Mouse (Mus musculus) forebrain, embryonic 11.5 days (tissue): Measurements from ENCODE around the gene Wwc1. TPM values are rescaled to one million over a fixed set of nuclear protein-coding genes. Genes with fewer than 3 reads are reported as not detected.
A peak's percentile ranks its signal among the peaks of the same experiment; 100 is the strongest.

ENCODE experiments used
- ATAC-seq: fragments of 200-750 bp; cut with Nextera tagmentation; replicated peaks from 2 replicates; pipeline ENCODE4 v1.8.0; 2017; ENCODE audit warnings: moderate TSS enrichment; ENCODE audit not compliant: low FRiP score
- DNase-seq: peaks from one replicate; pipeline ENCODE4 v3.0.0-alpha.2; 2017; ENCODE audit warnings: low spot score
- H3K27ac ChIP-seq: fragments of 300-500 bp; sonication (generic); 2 replicates; pipeline ENCODE4 v1.5.1; 2014; ENCODE audit warnings: low read depth, low read length
- H3K27me3 ChIP-seq: fragments of 300-500 bp; sonication (generic); 2 replicates; pipeline ENCODE4 v1.6.1; 2014; ENCODE audit warnings: mild to moderate bottlenecking, low read length, mixed read lengths; ENCODE audit not compliant: control insufficient read depth, insufficient read depth
- H3K36me3 ChIP-seq: fragments of 300-500 bp; sonication (generic); 2 replicates; pipeline ENCODE4 v1.6.1; 2014; ENCODE audit warnings: mild to moderate bottlenecking, low read length, moderate library complexity, mixed read lengths; ENCODE audit not compliant: control insufficient read depth, insufficient read depth
- H3K4me1 ChIP-seq: fragments of 300-500 bp; sonication (generic); replicated peaks from 2 replicates; pipeline ENCODE4 v1.6.1; 2014; ENCODE audit warnings: low read length, mixed read lengths; ENCODE audit not compliant: control insufficient read depth, insufficient read depth
- H3K4me2 ChIP-seq: fragments of 300-500 bp; sonication (generic); 2 replicates; pipeline ENCODE4 v1.6.1; 2014; ENCODE audit warnings: low read depth, mild to moderate bottlenecking, low read length, moderate library complexity, mixed read lengths; ENCODE audit not compliant: severe bottlenecking
- H3K4me3 ChIP-seq: fragments of 300-500 bp; sonication (generic); 2 replicates; pipeline ENCODE4 v1.5.1; 2014; ENCODE audit warnings: low read depth, low read length
- H3K9ac ChIP-seq: fragments of 300-500 bp; sonication (generic); 2 replicates; pipeline ENCODE4 v1.6.1; 2014; ENCODE audit warnings: low read length
- H3K9me3 ChIP-seq: fragments of 300-500 bp; sonication (generic); 2 replicates; pipeline ENCODE4 v1.6.1; 2016; ENCODE audit warnings: low read length, mixed read lengths; ENCODE audit not compliant: control insufficient read depth
- whole genome bisulfite sequencing: fragments of 180-500 bp; shearing (Covaris S2); extraction: QIAGEN DNeasy Blood & Tissue Kit; methylation state at CpG from one replicate; pipeline ENCODE4 v1.1.7; 2014; 5-methylcytosine and 5-hydroxymethylcytosine counted together
- polyA plus RNA-seq: library from polyadenylated mRNA; unstranded; fragments of >200 nt; fragmentation: Nextera tagmentation; extraction: Ambion mirVana; gene quantifications from 2 replicates; pipeline ENCODE4 v1.2.1, GENCODE M21; 2014

Wwc1 gene
- polyA plus RNA-seq = 10.6 and 15.9 TPM in 2 replicates

DNA sequence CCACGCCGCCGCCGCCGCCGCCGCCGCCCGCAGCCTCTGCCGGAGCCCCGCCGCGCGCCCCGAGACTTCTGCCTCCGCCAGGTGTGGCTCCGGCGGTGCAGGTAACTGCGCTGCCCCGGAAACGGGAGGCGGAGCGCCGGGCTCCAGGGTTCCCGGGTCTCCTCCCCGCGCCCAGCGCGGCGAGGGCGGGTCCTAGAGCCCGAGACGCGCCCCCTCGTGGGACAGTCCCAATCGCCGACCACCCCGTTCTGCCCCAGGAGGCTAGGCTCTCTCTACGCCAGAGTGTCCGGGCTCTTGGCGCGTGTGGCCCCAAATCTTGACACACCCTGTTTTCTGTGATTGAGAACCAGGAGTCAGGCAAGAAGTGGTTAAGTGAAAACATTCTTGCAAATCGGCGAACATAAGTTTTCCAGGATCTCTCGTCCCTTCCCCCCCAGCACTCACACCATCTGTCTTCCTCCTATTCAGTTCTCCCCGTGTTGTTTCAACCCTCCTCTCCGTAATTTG lies at the start of gene Wwc1:
Wwc1 (minus strand) TSS at position 117 of the 507 bp plus-strand sequence.
- peaks cover 18% of the 10 kb centered on the region; the same call in 1 of the 2 replicates for H3K4me1 ChIP-seq
- ATAC-seq = peak; percentile 85
- H3K27me3 ChIP-seq = peaks cover 4% of the 10 kb centered on the region

DNA sequence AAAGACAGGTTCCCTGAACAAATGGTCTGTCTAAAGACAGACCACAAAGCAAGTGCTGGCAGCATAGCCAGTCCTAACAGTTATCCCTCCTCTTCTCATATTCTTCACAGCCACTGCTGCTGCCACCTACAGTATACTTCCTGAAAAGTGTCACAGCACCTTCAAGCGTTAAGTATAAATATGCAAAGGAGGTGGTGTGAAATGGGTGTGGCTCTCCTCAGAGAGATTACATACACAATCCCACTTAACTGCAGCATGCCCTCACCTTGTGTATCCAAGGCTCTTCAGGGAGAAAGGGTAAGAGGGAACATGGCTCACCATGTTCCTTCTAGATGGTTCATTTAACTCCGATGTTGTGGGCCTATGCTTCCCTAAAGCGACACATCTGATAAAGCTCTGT lies 39.7 kb upstream of the Wwc1 start:
- Histone ChIP-seq H3K27me3 (no peaks in the 10 kb centered on the region), H3K27ac (no peak overlapping the region), H3K4me3 (no peak overlapping the region), H3K4me1 (no peaks in the 10 kb centered on the region), H3K36me3 (no peaks in the 10 kb centered on the region; the same call in 1 of the 2 replicates), H3K9me3 (no peaks in the 10 kb centered on the region), H3K9ac (no peak overlapping the region), H3K4me2 (no peak overlapping the region)
- 74% methylated on average over 3 of the region's 3 CpGs for WGBS
- ATAC-seq (no peak), DNase-seq (no peak)

More for the DNA sequence above, at the start of gene Wwc1:
- Histone ChIP-seq H3K9ac (peak within 1 kb of the TSS; percentile 81), H3K27ac (no peak within 1 kb of the TSS), H3K4me2 (peak within 1 kb of the TSS; percentile 92), H3K4me3 (peak within 1 kb of the TSS; percentile 83), H3K9me3 (no peaks in the 10 kb centered on the region), H3K36me3 (no peaks in the 10 kb centered on the region)
- peak; percentile 88 for DNase-seq
- WGBS = under 1% methylated on average over 36 of the region's 47 CpGs

DNA sequence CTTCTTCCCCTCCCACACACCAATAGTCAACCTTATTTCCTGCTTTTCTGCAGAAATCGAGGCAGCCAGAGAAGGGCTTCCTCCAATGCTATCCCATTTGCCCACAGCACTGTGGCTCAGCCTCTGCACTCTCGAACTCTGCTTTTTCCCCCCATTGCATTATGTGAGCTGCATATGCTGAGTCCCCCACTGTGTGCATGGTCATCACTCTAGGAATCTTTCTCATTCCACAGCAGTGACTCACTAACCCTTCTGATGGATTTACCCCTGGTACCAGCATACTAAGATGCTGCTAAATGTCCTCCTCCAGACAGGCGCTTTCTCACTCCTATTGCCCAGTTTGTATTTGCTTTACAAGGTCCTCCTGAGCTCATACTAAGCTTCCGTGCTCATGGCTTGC lies 32.9 kb upstream of the Wwc1 start:
- no peaks in the 10 kb centered on the region for H3K4me1 ChIP-seq
- H3K9ac ChIP-seq = no peak overlapping the region
- no peak overlapping the region for H3K4me2 ChIP-seq
- ATAC-seq (no peak), DNase-seq (no peak)
- H3K9me3 ChIP-seq = no peaks in the 10 kb centered on the region
- H3K27ac ChIP-seq = no peak overlapping the region
- 82% methylated on average over 4 of the region's 4 CpGs for WGBS
- H3K27me3 ChIP-seq = no peaks in the 10 kb centered on the region
- no peak overlapping the region for H3K4me3 ChIP-seq
- H3K36me3 ChIP-seq = no peaks in the 10 kb centered on the region

DNA sequence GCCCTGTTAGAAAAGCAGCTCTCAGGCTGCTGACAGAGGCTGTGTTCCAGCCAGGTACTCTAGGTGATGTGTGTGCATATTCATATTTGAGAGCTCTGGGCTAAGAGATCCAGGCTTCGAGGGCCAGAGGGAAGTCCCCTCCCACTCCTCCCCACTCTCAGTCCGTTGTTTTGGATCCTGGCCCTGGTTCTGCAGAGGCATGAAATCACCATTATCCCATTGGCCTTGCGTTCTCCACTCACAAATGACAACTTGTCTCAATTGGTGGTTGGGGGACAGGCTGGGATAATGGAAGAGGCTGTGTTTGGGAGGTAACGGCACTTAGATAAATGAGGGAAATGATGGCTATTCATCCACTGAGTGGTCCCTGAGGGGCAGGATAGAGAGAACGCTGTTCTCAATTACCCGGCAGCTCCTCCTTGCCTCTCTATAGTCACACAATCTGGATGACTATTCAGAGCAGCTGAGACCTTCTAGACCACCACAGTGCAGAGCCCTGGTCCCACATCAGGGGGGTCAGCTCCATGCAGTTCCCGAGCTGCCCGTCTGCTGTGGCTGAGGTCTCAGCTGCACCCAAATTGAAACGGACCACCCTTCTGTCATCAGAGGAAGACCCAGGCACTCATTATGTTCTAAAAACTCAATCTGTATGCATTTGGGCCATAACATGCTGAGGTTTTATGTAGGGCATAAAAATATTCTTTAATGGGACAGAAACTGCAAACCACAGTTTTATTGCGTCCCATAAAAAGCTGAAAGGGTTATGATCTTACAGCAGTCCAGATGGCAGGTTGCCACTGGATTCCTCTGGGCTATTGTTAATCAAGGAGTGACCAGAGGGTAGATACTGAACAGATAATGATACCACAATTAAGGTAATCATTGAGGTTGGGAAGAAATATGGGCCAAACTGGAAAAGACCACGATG lies 29.2 kb upstream of the Wwc1 start:
- no peak overlapping the region for H3K4me3 ChIP-seq
- H3K4me1 ChIP-seq = no peaks in the 10 kb centered on the region
- no peaks in the 10 kb centered on the region for H3K27me3 ChIP-seq
- H3K4me2 ChIP-seq = no peak overlapping the region
- DNase-seq (no peak), ATAC-seq (no peak)
- no peak overlapping the region for H3K9ac ChIP-seq
- H3K9me3 ChIP-seq = no peaks in the 10 kb centered on the region
- no peak overlapping the region for H3K27ac ChIP-seq
- H3K36me3 ChIP-seq = no peaks in the 10 kb centered on the region
- 72% methylated on average over 11 of the region's 11 CpGs for WGBS

DNA sequence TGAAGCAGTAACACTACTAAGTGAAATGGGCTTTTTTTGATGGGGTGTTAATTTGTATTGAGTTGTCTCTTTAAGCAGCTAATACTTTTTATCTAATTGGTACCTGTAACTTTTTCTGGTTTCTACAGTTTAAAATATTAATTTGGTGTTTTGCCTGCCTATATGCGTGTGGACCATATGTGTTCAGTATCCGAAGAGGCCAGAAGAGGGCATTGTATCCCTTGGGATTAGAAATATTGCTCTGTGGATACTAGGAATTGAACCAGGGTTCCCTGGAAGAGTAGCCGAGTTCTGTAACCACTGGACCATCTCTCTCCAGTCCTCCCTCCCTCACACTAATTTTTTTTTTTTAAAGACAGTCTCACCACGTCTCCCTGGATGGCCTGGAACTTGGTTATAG lies 22.6 kb upstream of the Wwc1 start:
- Histone ChIP-seq H3K9me3 (no peaks in the 10 kb centered on the region), H3K27ac (no peak overlapping the region), H3K9ac (no peak overlapping the region), H3K4me3 (no peak overlapping the region), H3K4me2 (no peak overlapping the region), H3K4me1 (peaks cover 13% of the 10 kb centered on the region), H3K27me3 (no peaks in the 10 kb centered on the region; the same call in 1 of the 2 replicates), H3K36me3 (no peaks in the 10 kb centered on the region)
- WGBS = 47% methylated on average over 4 of the region's 4 CpGs
- DNase-seq (no peak), ATAC-seq (no peak)

DNA sequence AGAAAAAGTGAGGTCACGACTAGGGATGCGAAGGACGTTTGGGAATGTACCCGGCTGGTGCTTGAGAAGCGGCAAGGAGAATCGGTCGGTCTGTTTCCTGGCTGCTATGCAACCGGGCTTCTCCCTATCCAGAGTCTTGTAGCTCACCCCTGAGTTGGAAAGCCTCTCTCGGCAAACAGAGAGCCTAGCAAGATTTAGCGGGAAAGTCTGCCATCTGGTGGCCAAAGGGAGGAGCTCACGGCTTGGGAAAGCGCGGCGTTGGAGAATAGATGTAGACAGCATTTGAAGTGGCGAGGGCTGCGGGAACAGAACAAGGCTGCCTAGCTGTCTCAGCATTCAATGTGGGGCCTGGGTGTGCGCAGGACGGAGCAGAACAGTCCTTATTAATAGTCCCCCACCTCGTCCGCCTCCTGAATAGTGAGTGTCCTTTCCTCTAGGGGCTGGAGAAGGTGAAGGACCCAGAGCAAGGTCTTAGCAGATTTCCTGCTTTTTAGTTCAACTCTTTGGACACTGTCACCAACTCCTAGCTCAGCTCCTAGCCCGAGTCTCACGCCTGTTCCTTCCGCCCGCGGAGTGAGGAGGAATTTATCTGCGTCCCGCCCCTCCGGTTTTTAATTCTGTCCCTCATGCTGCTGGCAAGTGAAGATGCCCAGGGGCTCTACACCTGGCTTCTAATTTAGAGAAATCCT lies 21.1 kb upstream of the Wwc1 start:
- 6% methylated on average over 28 of the region's 28 CpGs for WGBS
- Histone ChIP-seq H3K36me3 (no peaks in the 10 kb centered on the region), H3K4me3 (no peak overlapping the region), H3K4me1 (peaks cover 13% of the 10 kb centered on the region), H3K9me3 (no peaks in the 10 kb centered on the region), H3K27me3 (no peaks in the 10 kb centered on the region; the same call in 1 of the 2 replicates), H3K4me2 (peak overlapping the region; percentile 32; the same call in 1 of the 2 replicates), H3K9ac (peak overlapping the region; percentile 6; the same call in 1 of the 2 replicates), H3K27ac (no peak overlapping the region)
- ATAC-seq = peak; percentile 87
- peak; percentile 94 for DNase-seq

DNA sequence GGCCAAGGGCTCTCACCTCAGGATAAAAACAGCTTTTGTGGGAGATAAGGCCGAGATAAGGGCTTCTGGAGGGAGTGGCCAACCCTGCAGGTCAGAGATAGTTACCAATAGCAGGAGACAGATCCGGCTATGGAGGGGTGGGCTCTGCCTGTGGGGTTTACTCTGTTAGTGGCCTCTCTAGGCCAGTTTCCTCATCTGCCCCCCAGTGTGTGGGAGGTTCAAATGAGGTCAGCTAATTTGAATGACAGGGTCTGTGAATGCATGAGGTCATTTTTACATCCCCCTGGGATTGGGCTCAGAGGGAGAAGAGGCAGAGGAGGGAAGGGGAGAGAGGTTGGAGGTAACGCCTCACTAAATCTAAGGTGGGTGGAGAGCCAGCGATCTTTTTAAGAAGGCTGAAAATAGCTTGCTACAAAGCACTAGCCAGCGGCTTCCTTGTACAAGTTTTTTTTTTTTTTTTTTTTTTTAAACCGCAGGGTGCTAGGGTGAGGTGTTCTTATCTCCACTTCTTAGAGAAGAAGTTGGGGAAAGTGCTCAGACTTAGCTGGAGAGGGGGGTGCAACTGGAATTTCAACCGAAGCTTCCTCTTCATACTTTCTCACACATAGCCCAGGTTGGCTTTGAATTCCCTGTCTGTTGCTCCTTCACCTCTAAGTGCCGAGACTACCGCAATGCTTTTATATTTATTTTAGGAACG lies 20.4 kb upstream of the Wwc1 start:
- H3K4me1 ChIP-seq = peaks cover 13% of the 10 kb centered on the region
- no peaks in the 10 kb centered on the region for H3K36me3 ChIP-seq
- WGBS = 2% methylated on average over 10 of the region's 10 CpGs
- H3K4me2 ChIP-seq = peak overlapping the region; percentile 32; the same call in 1 of the 2 replicates
- H3K9me3 ChIP-seq = no peaks in the 10 kb centered on the region
- H3K27me3 ChIP-seq = no peaks in the 10 kb centered on the region; the same call in 1 of the 2 replicates
- H3K4me3 ChIP-seq = no peak overlapping the region
- H3K9ac ChIP-seq = peak overlapping the region; percentile 6; the same call in 1 of the 2 replicates
- H3K27ac ChIP-seq = no peak overlapping the region
- ATAC-seq (peak; percentile 43), DNase-seq (no peak)

DNA sequence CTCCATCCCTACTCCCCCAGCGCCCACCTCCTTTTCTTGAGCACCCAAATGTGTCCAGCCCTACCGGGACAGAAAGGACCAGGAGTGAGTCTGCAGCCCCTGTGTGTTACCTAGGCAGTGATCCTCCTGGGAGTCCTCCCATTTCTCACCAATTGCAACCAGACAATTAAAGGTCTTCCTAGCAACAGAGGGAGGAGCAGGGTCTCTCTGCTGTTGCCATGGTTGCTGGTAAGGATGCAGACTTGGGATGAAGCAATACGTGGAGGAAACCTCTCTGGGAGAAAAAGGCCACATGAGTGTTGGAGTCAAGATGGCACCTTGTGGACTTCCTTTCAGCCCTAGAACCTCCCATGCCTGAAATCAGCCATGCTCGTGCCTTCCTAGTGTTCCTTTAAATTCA lies 19.7 kb upstream of the Wwc1 start:
- Histone ChIP-seq H3K36me3 (no peaks in the 10 kb centered on the region), H3K9ac (no peak overlapping the region), H3K27me3 (no peaks in the 10 kb centered on the region; the same call in 1 of the 2 replicates), H3K4me1 (peaks cover 13% of the 10 kb centered on the region), H3K4me3 (no peak overlapping the region), H3K4me2 (no peak overlapping the region), H3K9me3 (no peaks in the 10 kb centered on the region), H3K27ac (no peak overlapping the region)
- ATAC-seq (0 out of 2 replicates have a peak, but pooled peaks have one; percentile 37), DNase-seq (no peak)
- 9% methylated on average over 4 of the region's 4 CpGs for WGBS
